Mouse (Mus musculus) stomach, postnatal 0 days (tissue): Measurements from ENCODE around the gene Timm13.

Experiments used
- CTCF ChIP-seq: IDR thresholded peaks from 2 replicates; pipeline ENCODE4 v1.5.1; 2016; ENCODE audit warnings: antibody characterized with exemption, low read depth, mild to moderate bottlenecking, moderate library complexity
- EP300 ChIP-seq: optimal IDR thresholded peaks from 2 replicates; pipeline ENCODE3; 2016; ENCODE audit warnings: antibody characterized with exemption

DNA sequence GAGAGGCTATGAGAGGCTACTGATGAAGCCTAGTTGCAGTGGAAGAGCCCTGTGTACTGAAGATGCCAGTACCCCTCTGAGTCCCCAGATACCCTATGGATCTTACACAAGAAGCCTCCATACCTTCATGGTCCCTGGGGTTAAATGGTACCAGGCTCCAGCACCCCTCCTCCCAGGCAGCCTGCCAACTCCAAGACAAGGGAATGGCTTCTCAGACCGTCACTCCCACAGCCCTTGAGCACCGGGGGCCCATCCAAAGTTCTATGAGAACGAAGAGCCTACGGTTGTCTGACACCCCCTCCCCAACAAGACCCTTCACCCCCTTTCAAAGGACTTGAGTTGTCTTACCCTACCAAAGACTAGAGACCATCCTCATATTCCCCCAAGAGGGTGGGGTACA lies 15.0 kb upstream of the Timm13 start:
- TF ChIP-seq CTCF: no peak
- no peak for TF ChIP-seq EP300
